Mouse (Mus musculus): ENCODE data around the gene Ndufv3. TPM values are rescaled to one million over a fixed set of nuclear protein-coding genes. Genes with fewer than 3 reads are reported as not detected.

The Ndufv3 gene
- total RNA-seq, 2 experiments from 2014 or later = 1,163 to 1,168 TPM

Small RNA genes lying within 50 kb of the gene (microRNA-seq; reads per million reads assigned to microRNA genes)
- gene Gm24970 = 0 to 0.47 reads per million in 2 experiments

Other genes starting within 250 kb of the Ndufv3 start
- gene Rsph1, start 242.7 kb upstream of the Ndufv3 start, total RNA-seq (2021) = 1 to 10 TPM; 1.2 to 1.7 TPM
- 10 to 100 TPM; 10.6 TPM for gene Slc37a1, start 233.3 kb upstream of the Ndufv3 start, total RNA-seq (2021)
- 1 to 10 TPM; 6.8 to 9.2 TPM for gene Pde9a, start 133.9 kb upstream of the Ndufv3 start, total RNA-seq (2021)
- 10 to 100 TPM; 11.8 to 11.9 TPM for gene Wdr4, start 135 bp upstream of the Ndufv3 start, total RNA-seq (2021)
- gene Pknox1, start 44.6 kb downstream of the Ndufv3 start, total RNA-seq (2021) = 10 to 100 TPM; 13.5 to 16.2 TPM
- gene Cbs, start 117.1 kb downstream of the Ndufv3 start, total RNA-seq (2021) = 1 to 10 TPM in 1 of 2 experiments, under 1 TPM in 1; 0.55 to 1.0 TPM
- gene U2af1, start 138.8 kb downstream of the Ndufv3 start, total RNA-seq (2021) = 100 to 1,000 TPM; 111 TPM
- gene Cryaa, start 157.7 kb downstream of the Ndufv3 start, total RNA-seq (2021) = not detected